Mouse (Mus musculus) E14TG2a.4 (cell line): ENCODE measurements around the gene Swsap1.

Source experiments
- H3K27me3 ChIP-seq: 2 replicates; pipeline ENCODE4 v1.6.1; 2014; ENCODE audit warnings: low read length, control low read depth; ENCODE audit not compliant: insufficient read depth
- H3K36me3 ChIP-seq: 2 replicates; pipeline ENCODE4 v1.6.1; 2014; ENCODE audit warnings: low read length, control low read depth; ENCODE audit not compliant: insufficient read depth
- H3K4me1 ChIP-seq: replicated peaks from 2 replicates; pipeline ENCODE4 v1.6.1; 2014; ENCODE audit warnings: low read depth, low read length, control low read depth
- H3K4me3 ChIP-seq: replicated peaks from 2 replicates; pipeline ENCODE4 v1.5.1; 2014; ENCODE audit warnings: mild to moderate bottlenecking, low read length
- H3K9me3 ChIP-seq: 2 replicates; pipeline ENCODE4 v1.6.1; 2014; ENCODE audit warnings: low read length, control low read depth
- CTCF ChIP-seq: conservative IDR thresholded peaks from 2 replicates; pipeline ENCODE4 v1.5.1; 2014; ENCODE audit warnings: low read length
- NANOG ChIP-seq: IDR thresholded peaks from 2 replicates; pipeline ENCODE4 v1.6.1; 2014; ENCODE audit warnings: borderline replicate concordance, low read length, mixed read lengths
- POU5F1 ChIP-seq: IDR thresholded peaks from 2 replicates; pipeline ENCODE4 v1.6.1; 2014; ENCODE audit warnings: low read length, borderline replicate concordance

Swsap1 gene

GRCm38 (mm10) chr9:21955570-21956281 is at the start of gene Swsap1:
Gene Swsap1 (plus strand): TSS chr9:21955755.
- Histone ChIP-seq H3K36me3 (peaks cover 31% of the 10 kb centered on the region), H3K27me3 (peaks cover 19% of the 10 kb centered on the region), H3K4me3 (peak within 1 kb of the TSS; percentile 89), H3K9me3 (0 out of 2 replicates have a peak, but pooled peaks cover 4% of the 10 kb centered on the region), H3K4me1 (peaks cover 45% of the 10 kb centered on the region)
- TF ChIP-seq NANOG: no peak

DNA sequence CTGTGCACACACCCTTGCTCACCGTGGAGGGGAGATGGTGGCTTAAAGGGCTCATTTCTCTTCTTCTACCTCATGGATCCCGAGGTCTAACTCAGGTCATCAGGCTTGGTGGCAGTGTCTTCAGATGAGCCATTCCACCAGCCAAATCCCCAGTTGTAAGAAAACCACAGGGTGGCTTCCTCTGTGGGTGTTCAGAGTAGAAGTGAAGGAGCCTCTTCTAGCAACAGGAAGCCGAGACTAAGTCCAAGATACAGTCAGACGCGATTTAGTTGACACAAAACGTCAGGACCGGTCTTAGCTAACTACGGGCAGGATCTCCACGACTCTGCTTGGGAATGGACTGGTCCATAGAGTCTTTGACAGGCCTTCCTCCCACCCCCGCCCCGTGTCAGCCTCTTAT is 47.3 kb upstream of the Swsap1 start:
- Histone ChIP-seq H3K4me1 (peaks cover 12% of the 10 kb centered on the region), H3K9me3 (no peaks in the 10 kb centered on the region), H3K4me3 (no peak overlapping the region), H3K36me3 (peaks cover 9% of the 10 kb centered on the region; the same call in 1 of the 2 replicates), H3K27me3 (no peaks in the 10 kb centered on the region)
- TF ChIP-seq CTCF: no peak
- no peak for TF ChIP-seq NANOG
- TF ChIP-seq POU5F1: no peak

- peaks cover 18% of the 10 kb centered on the region for H3K36me3 ChIP-seq
- no peaks in the 10 kb centered on the region for H3K9me3 ChIP-seq
- peaks cover 6% of the 10 kb centered on the region for H3K4me1 ChIP-seq
- no peak overlapping the region for H3K4me3 ChIP-seq
- no peaks in the 10 kb centered on the region for H3K27me3 ChIP-seq
- TF ChIP-seq POU5F1 (no peak), CTCF (no peak), NANOG (no peak)
Observed at GRCm38 (mm10) chr9:21909474-21910223, 45.9 kb upstream of the Swsap1 start.

DNA sequence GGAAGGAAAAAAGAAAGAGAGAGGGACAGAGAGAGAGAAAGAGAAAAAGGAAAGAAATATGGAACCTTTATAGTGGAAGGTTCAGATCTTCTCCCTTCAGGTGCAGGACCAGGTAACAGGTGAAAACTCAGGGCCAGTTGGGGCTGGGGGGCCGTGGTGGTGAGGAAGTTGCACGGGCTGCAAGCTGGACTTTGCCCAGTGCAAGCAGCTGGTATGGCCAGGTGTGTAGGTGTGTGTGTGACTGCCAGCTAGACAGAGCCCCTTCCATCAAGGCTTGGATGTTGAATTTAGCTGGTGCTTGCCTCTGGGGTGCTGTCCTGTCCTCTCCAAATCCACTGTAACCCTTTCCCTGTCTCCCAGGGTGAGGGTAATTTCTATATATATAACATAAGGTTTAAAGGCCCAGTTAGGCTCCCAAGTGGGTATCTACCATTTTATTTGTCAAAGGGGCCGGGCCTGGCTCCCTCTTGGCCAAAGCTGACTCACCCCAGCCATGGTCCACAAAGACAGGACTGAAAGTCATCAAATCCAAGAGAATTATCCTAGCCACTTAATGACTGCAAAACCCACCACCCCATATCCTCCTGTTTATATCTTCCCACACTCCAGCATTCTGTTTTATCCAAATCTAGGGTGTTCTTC is 38.6 kb upstream of the Swsap1 start:
- TF ChIP-seq POU5F1: no peak
- TF ChIP-seq CTCF: no peak
- TF ChIP-seq NANOG: no peak
- H3K27me3 ChIP-seq: peaks cover 24% of the 10 kb centered on the region
- peaks cover 20% of the 10 kb centered on the region for H3K36me3 ChIP-seq
- H3K4me3 ChIP-seq: peak overlapping the region; percentile 92
- H3K4me1 ChIP-seq: peaks cover 38% of the 10 kb centered on the region
- no peaks in the 10 kb centered on the region for H3K9me3 ChIP-seq

DNA sequence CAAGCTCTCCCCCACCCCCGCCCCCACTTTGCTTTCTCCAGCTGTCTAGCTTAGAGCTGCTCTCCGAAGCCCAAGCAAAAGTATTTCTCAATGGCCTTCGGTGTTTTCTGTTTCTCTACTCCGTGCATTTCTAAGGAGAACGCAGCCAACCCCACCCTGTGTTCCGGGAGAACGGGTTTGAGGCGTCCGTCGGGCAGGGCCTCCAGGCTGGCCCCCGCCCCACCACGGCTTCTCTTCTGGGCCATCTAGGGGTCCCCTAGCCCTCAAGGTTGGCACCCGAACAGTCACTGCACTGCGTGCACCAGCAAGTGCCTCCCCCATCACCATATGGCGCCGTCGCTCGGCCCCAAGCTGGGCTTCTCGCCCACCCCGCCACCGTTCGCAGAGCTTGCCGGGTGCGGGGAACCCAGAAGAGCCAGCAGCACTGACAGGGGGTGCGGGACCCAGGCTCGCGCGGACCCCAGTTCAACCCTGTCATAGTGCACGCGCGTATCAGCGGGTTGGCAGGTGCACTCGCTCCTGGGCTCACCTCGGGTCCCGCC is 38.0 kb upstream of the Swsap1 start:
- peak overlapping the region; percentile 92 for H3K4me3 ChIP-seq
- no peaks in the 10 kb centered on the region for H3K9me3 ChIP-seq
- H3K4me1 ChIP-seq: peaks cover 38% of the 10 kb centered on the region
- peaks cover 24% of the 10 kb centered on the region for H3K27me3 ChIP-seq
- TF ChIP-seq CTCF: no peak
- no peak for TF ChIP-seq POU5F1
- no peak for TF ChIP-seq NANOG
- H3K36me3 ChIP-seq: peaks cover 20% of the 10 kb centered on the region

GRCm38 (mm10) chr9:21918035-21918592 is 37.4 kb upstream of the Swsap1 start, which contains the start of gene Rab3d:
Gene Rab3d (minus strand): TSS chr9:21918192.
- peak within 1 kb of the TSS; percentile 92 for H3K4me3 ChIP-seq
- H3K36me3 ChIP-seq: peaks cover 26% of the 10 kb centered on the region
- TF ChIP-seq CTCF (no peak), NANOG (no peak), POU5F1 (no peak)
- peaks cover 24% of the 10 kb centered on the region for H3K27me3 ChIP-seq
- H3K9me3 ChIP-seq: no peaks in the 10 kb centered on the region
- H3K4me1 ChIP-seq: peaks cover 42% of the 10 kb centered on the region

GRCm38 (mm10) chr9:21918692-21919384 is 36.7 kb upstream of the Swsap1 start:
- Histone ChIP-seq H3K9me3 (no peaks in the 10 kb centered on the region), H3K4me1 (peaks cover 49% of the 10 kb centered on the region), H3K4me3 (peak overlapping the region; percentile 46), H3K27me3 (peaks cover 24% of the 10 kb centered on the region), H3K36me3 (peaks cover 30% of the 10 kb centered on the region)
- no peak for TF ChIP-seq NANOG
- TF ChIP-seq POU5F1: no peak
- no peak for TF ChIP-seq CTCF
